Mouse (Mus musculus) stomach, embryonic 15.5 days (tissue): ENCODE measurements around the gene Lrrc4b. TPM values are rescaled to one million over a fixed set of nuclear protein-coding genes. Genes with fewer than 3 reads are reported as not detected.

Experiments used
- ATAC-seq: fragments of 200-750 bp; cut with Nextera tagmentation; 2 replicates; pipeline ENCODE4 v1.8.0; 2017; ENCODE audit warnings: low read depth, moderate number of reproducible peaks, moderate TSS enrichment; ENCODE audit not compliant: insufficient read depth, low FRiP score
- H3K27ac ChIP-seq: fragments of 300-500 bp; sonication (generic); 2 replicates; pipeline ENCODE4 v1.5.1; 2015; ENCODE audit warnings: mild to moderate bottlenecking, inconsistent platforms
- H3K27me3 ChIP-seq: fragments of 300-500 bp; sonication (generic); replicated peaks from 2 replicates; pipeline ENCODE4 v1.6.1; 2015; ENCODE audit warnings: inconsistent platforms
- H3K36me3 ChIP-seq: fragments of 300-500 bp; sonication (generic); 2 replicates; pipeline ENCODE4 v1.6.1; 2015; ENCODE audit warnings: inconsistent platforms
- H3K4me1 ChIP-seq: fragments of 300-500 bp; sonication (generic); 2 replicates; pipeline ENCODE4 v1.6.1; 2015; ENCODE audit warnings: inconsistent platforms
- H3K4me2 ChIP-seq: fragments of 300-500 bp; sonication (generic); 2 replicates; pipeline ENCODE4 v1.6.1; 2015; ENCODE audit warnings: mild to moderate bottlenecking, inconsistent platforms
- H3K4me3 ChIP-seq: fragments of 300-500 bp; sonication (generic); replicated peaks from 2 replicates; pipeline ENCODE4 v1.5.1; 2015; ENCODE audit warnings: inconsistent platforms
- H3K9ac ChIP-seq: fragments of 300-500 bp; sonication (generic); 2 replicates; pipeline ENCODE4 v1.6.1; 2015; ENCODE audit warnings: inconsistent platforms
- H3K9me3 ChIP-seq: fragments of 300-500 bp; sonication (generic); 2 replicates; pipeline ENCODE4 v1.6.1; 2016; ENCODE audit warnings: inconsistent platforms
- WGBS: fragments of 180-500 bp; shearing (Covaris S2); methylation state at CpG from one replicate; pipeline ENCODE4 v1.1.7; 2015; 5-methylcytosine and 5-hydroxymethylcytosine counted together
- polyA plus RNA-seq: library from polyadenylated mRNA; unstranded; fragments of >200 nt; fragmentation: Nextera tagmentation; extraction: Ambion mirVana; gene quantifications from 2 replicates; pipeline ENCODE4 v1.2.1, GENCODE M21; 2015

Lrrc4b gene
- polyA plus RNA-seq, 1 experiment from 2014 or later = 0.81 TPM

- no peaks in the 10 kb centered on the region for H3K9me3 ChIP-seq
- no peak overlapping the region for H3K4me2 ChIP-seq
- no peaks in the 10 kb centered on the region for H3K36me3 ChIP-seq
- H3K27ac ChIP-seq = no peak overlapping the region
- H3K4me3 ChIP-seq = no peak overlapping the region
- no peak for ATAC-seq
- peaks cover 25% of the 10 kb centered on the region for H3K27me3 ChIP-seq
- no peaks in the 10 kb centered on the region for H3K4me1 ChIP-seq
- no peak overlapping the region for H3K9ac ChIP-seq
- 60% methylated on average over 1 of the region's 1 CpGs for WGBS
Observed at GRCm38 (mm10) chr7:44456302-44456701, 27.5 kb downstream of the Lrrc4b start.

GRCm38 (mm10) chr7:44460067-44460466, 31.2 kb downstream of the Lrrc4b start:
- H3K27me3 ChIP-seq = peaks cover 62% of the 10 kb centered on the region

GRCm38 (mm10) chr7:44460767-44461502, 32.1 kb downstream of the Lrrc4b start:
- no peaks in the 10 kb centered on the region for H3K9me3 ChIP-seq
- H3K4me2 ChIP-seq = no peak overlapping the region
- peaks cover 62% of the 10 kb centered on the region for H3K27me3 ChIP-seq
- ATAC-seq = no peak
- peaks cover 6% of the 10 kb centered on the region for H3K4me1 ChIP-seq
- 66% methylated on average over 31 of the region's 31 CpGs for WGBS
- H3K9ac ChIP-seq = no peak overlapping the region
- H3K27ac ChIP-seq = no peak overlapping the region
- H3K4me3 ChIP-seq = no peak overlapping the region
- no peaks in the 10 kb centered on the region for H3K36me3 ChIP-seq

More at GRCm38 (mm10) chr7:44460067-44460466, 31.2 kb downstream of the Lrrc4b start:
- H3K9me3 ChIP-seq = no peaks in the 10 kb centered on the region
- no peak overlapping the region for H3K4me3 ChIP-seq
- H3K4me1 ChIP-seq = peaks cover 6% of the 10 kb centered on the region
- H3K36me3 ChIP-seq = no peaks in the 10 kb centered on the region
- 55% methylated on average over 6 of the region's 6 CpGs for WGBS
- H3K27ac ChIP-seq = no peak overlapping the region
- no peak overlapping the region for H3K4me2 ChIP-seq
- ATAC-seq = no peak
- no peak overlapping the region for H3K9ac ChIP-seq

DNA sequence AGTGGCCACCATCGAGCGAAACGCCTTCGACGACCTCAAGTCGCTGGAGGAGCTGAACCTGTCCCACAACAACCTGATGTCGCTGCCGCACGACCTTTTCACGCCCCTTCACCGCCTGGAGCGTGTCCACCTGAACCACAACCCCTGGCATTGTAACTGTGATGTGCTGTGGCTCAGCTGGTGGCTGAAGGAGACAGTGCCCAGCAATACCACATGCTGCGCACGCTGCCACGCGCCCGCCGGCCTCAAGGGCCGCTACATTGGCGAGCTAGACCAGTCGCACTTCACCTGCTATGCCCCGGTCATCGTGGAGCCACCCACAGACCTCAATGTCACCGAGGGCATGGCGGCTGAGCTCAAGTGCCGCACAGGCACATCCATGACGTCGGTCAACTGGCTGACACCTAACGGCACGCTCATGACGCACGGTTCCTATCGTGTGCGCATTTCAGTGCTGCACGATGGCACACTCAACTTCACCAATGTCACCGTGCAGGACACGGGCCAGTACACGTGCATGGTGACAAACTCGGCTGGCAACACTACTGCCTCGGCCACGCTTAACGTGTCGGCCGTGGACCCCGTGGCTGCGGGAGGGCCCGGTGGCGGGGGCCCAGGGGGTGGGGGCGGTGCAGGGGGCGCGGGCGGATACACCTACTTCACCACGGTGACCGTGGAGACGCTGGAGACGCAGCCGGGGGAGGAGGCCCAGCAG, 32.8 kb downstream of the Lrrc4b start:
- Histone ChIP-seq H3K27me3 (peaks cover 62% of the 10 kb centered on the region), H3K4me2 (no peak overlapping the region), H3K27ac (no peak overlapping the region), H3K4me3 (no peak overlapping the region), H3K4me1 (peaks cover 6% of the 10 kb centered on the region), H3K9ac (no peak overlapping the region), H3K9me3 (no peaks in the 10 kb centered on the region), H3K36me3 (no peaks in the 10 kb centered on the region)
- 44% methylated on average over 57 of the region's 57 CpGs for WGBS
- ATAC-seq = no peak

GRCm38 (mm10) chr7:44462218-44463055, 33.6 kb downstream of the Lrrc4b start:
- H3K27me3 ChIP-seq = peaks cover 62% of the 10 kb centered on the region
- 12% methylated on average over 75 of the region's 77 CpGs for WGBS
- H3K4me1 ChIP-seq = peaks cover 11% of the 10 kb centered on the region
- H3K9me3 ChIP-seq = no peaks in the 10 kb centered on the region
- no peak overlapping the region for H3K27ac ChIP-seq
- H3K4me3 ChIP-seq = peak overlapping the region; percentile 16
- H3K9ac ChIP-seq = no peak overlapping the region
- H3K36me3 ChIP-seq = no peaks in the 10 kb centered on the region
- peak overlapping the region; percentile 45 for H3K4me2 ChIP-seq
- ATAC-seq = no peak

- Histone ChIP-seq H3K4me1 (peaks cover 12% of the 10 kb centered on the region), H3K4me3 (no peak overlapping the region; the same call in 1 of the 2 replicates), H3K9me3 (no peaks in the 10 kb centered on the region), H3K27ac (no peak overlapping the region), H3K27me3 (peaks cover 62% of the 10 kb centered on the region), H3K4me2 (peak overlapping the region; percentile 45; the same call in 1 of the 2 replicates), H3K9ac (no peak overlapping the region), H3K36me3 (no peaks in the 10 kb centered on the region)
- ATAC-seq = no peak
- 27% methylated on average over 8 of the region's 8 CpGs for WGBS
Observed at GRCm38 (mm10) chr7:44463056-44463425, 34.2 kb downstream of the Lrrc4b start.

GRCm38 (mm10) chr7:44463556-44464225, 34.9 kb downstream of the Lrrc4b start:
- 79% methylated on average over 10 of the region's 10 CpGs for WGBS
- H3K4me2 ChIP-seq = no peak overlapping the region
- no peak overlapping the region for H3K9ac ChIP-seq
- H3K4me3 ChIP-seq = no peak overlapping the region
- H3K36me3 ChIP-seq = no peaks in the 10 kb centered on the region
- H3K4me1 ChIP-seq = peaks cover 16% of the 10 kb centered on the region
- ATAC-seq = no peak
- peaks cover 62% of the 10 kb centered on the region for H3K27me3 ChIP-seq
- H3K9me3 ChIP-seq = no peaks in the 10 kb centered on the region
- no peak overlapping the region for H3K27ac ChIP-seq

DNA sequence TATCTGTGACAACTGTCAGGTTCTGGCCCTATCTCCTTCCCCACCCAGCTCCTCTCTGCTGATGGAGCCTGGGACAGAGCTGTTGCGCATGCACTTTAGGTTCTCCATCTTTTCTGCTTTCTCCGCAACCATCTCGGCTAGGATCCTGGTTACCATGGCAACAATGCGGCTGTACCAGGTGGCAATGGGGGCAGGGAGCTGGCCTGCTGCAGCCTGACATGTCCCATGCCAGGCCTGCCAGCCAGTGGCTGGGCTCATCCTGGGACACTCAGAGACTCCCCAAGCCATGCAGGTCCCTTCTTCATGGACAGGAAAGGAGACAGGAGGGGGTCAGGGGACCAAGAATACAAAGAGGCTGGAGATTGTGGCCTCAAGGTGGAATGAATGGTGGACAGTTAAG, 35.7 kb downstream of the Lrrc4b start:
- H3K4me3 ChIP-seq = no peak overlapping the region
- peaks cover 55% of the 10 kb centered on the region for H3K27me3 ChIP-seq
- 28% methylated on average over 4 of the region's 4 CpGs for WGBS
- peaks cover 21% of the 10 kb centered on the region for H3K4me1 ChIP-seq
- no peak overlapping the region for H3K9ac ChIP-seq
- no peak overlapping the region for H3K4me2 ChIP-seq
- H3K27ac ChIP-seq = no peak overlapping the region
- ATAC-seq = no peak
- H3K36me3 ChIP-seq = no peaks in the 10 kb centered on the region
- H3K9me3 ChIP-seq = no peaks in the 10 kb centered on the region

- WGBS = 68% methylated on average over 2 of the region's 2 CpGs
- Histone ChIP-seq H3K9ac (no peak within 1 kb of the TSS), H3K27me3 (peaks cover 49% of the 10 kb centered on the region)
Observed at GRCm38 (mm10) chr7:44465111-44465510, 36.3 kb downstream of the Lrrc4b start, which contains the start of gene Aspdh. TSS of gene Aspdh (plus strand) at chr7:44465391.

GRCm38 (mm10) chr7:44466006-44466887, 37.4 kb downstream of the Lrrc4b start:
- Histone ChIP-seq H3K27ac (no peak overlapping the region), H3K9me3 (no peaks in the 10 kb centered on the region), H3K36me3 (no peaks in the 10 kb centered on the region), H3K4me3 (no peak overlapping the region), H3K27me3 (peaks cover 38% of the 10 kb centered on the region), H3K9ac (no peak overlapping the region), H3K4me1 (peaks cover 21% of the 10 kb centered on the region), H3K4me2 (no peak overlapping the region)
- ATAC-seq = no peak
- 79% methylated on average over 10 of the region's 10 CpGs for WGBS

More at GRCm38 (mm10) chr7:44465111-44465510, 36.3 kb downstream of the Lrrc4b start, which contains the start of gene Aspdh:
- Histone ChIP-seq H3K36me3 (no peaks in the 10 kb centered on the region), H3K9me3 (no peaks in the 10 kb centered on the region), H3K4me3 (no peak within 1 kb of the TSS), H3K4me1 (peaks cover 21% of the 10 kb centered on the region), H3K4me2 (no peak within 1 kb of the TSS), H3K27ac (no peak within 1 kb of the TSS)
- ATAC-seq = no peak
